Mouse (Mus musculus) myocyte (in vitro differentiated cells): ENCODE measurements around the gene Igf2bp3.

Source experiments
- CEBPB ChIP-seq: IDR thresholded peaks from 2 replicates; pipeline ENCODE4 v1.6.1; 2011; ENCODE audit warnings: mild to moderate bottlenecking, moderate library complexity; ENCODE audit not compliant: poor library complexity, insufficient read depth, severe bottlenecking
- E2F4 ChIP-seq: IDR thresholded peaks from one replicate; pipeline ENCODE4 v1.6.1; 2011; ENCODE audit warnings: mild to moderate bottlenecking, control low read depth, moderate library complexity; ENCODE audit not compliant: insufficient read depth
- MAX ChIP-seq: IDR thresholded peaks from one replicate; pipeline ENCODE4 v1.6.1; 2011; ENCODE audit warnings: low read depth, mild to moderate bottlenecking, control low read depth
- MYOD1 ChIP-seq, 3 experiments: IDR thresholded peaks; one replicate each; pipeline ENCODE4 v1.6.1; 2011; ENCODE audit warnings: control low read depth in 2 of 3, low read depth in 2 of 3, mild to moderate bottlenecking in 2 of 3, moderate library complexity in 1 of 3; ENCODE audit not compliant: insufficient read length in 2 of 3, control insufficient read depth in 1 of 3
- POLR2A ChIP-seq: IDR thresholded peaks from one replicate; pipeline ENCODE4 v1.6.1; 2011; ENCODE audit warnings: low read depth, mild to moderate bottlenecking, control low read depth, moderate library complexity; ENCODE audit not compliant: insufficient read length
- POLR2AphosphoS2 ChIP-seq: IDR thresholded peaks from one replicate; pipeline ENCODE4 v1.6.1; 2011; ENCODE audit warnings: low read depth, control low read depth; ENCODE audit not compliant: insufficient read length
- REST ChIP-seq: IDR thresholded peaks from one replicate; pipeline ENCODE4 v1.6.1; 2011; ENCODE audit warnings: mild to moderate bottlenecking, control low read depth, moderate library complexity; ENCODE audit not compliant: insufficient read depth, insufficient read length
- SRF ChIP-seq: IDR thresholded peaks from one replicate; pipeline ENCODE4 v1.6.1; 2011; ENCODE audit warnings: low read depth; ENCODE audit not compliant: control insufficient read depth, insufficient read length
- TCF12 ChIP-seq: IDR thresholded peaks from one replicate; pipeline ENCODE4 v1.6.1; 2011; ENCODE audit warnings: mild to moderate bottlenecking, control low read depth; ENCODE audit not compliant: poor library complexity, insufficient read depth, severe bottlenecking
- TCF3 ChIP-seq: IDR thresholded peaks from one replicate; pipeline ENCODE4 v1.6.1; 2011; ENCODE audit warnings: low read depth, control low read depth; ENCODE audit not compliant: insufficient read length
- USF1 ChIP-seq: IDR thresholded peaks from one replicate; pipeline ENCODE4 v1.6.1; 2011; ENCODE audit warnings: low read depth, mild to moderate bottlenecking, control low read depth, moderate library complexity

GRCm38 (mm10) chr6:49242331-49242730 lies 27.6 kb upstream of the Igf2bp3 start:
- TF ChIP-seq TCF12 (no peak), POLR2AphosphoS2 (no peak), CEBPB (no peak), TCF3 (no peak), POLR2A (no peak), E2F4 (no peak), MAX (no peak), USF1 (no peak), REST (no peak), SRF (no peak), MYOD1 (IDR thresholded peaks at IDR 0.05; ENCODE audit: control insufficient read depth in 1 of 3, insufficient read length in 2 of 3, low read depth in 2 of 3) (no peak)
